9 mouse cellular contexts compared by ENCODE assay signal in the genomic region with DNA sequence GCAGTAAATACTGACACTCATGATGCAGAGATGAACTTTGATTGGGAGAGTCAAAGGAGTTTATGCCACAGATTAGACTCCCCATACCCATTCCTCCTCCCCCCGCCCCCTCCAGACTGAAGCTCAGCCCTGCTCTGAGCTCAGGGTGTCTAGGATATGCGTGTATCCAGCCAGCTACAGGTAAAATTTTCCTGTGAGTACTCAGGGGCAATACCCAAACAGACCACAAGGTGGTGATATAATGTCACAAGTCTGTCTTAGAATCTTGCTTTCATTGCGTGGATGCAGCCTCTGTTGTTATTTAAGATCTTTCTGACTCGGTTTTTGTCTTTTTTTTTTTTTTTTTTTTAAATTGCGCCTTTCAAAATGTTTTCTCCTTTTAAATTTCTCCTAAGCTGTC. TPM values are rescaled to one million over a fixed set of nuclear protein-coding genes. Genes with fewer than 3 reads are reported as not detected.
DNase-seq lines count a peak whose midpoint lies in the region; ATAC-seq lines count a peak whose summit lies in the region.
"Had no signal": no experiment of that assay in that cellular context is flagged by ENCODE, and none has a peak within 500 bp of the region (broad histone marks: within the 10 kb centered on the region; RNA-seq: fewer than 3 reads in every experiment).

No protein-coding gene starts in this region.

- H3K4me2 ChIP-seq in embryonic facial prominence, embryonic 11.5 days (ENCODE audit: low read depth, low read length) = no peak overlapping the region
- no peak overlapping the region for H3K4me2 ChIP-seq in hindbrain, embryonic 11.5 days (replicated peaks; ENCODE audit: low read depth, low read length)
- H3K4me2 ChIP-seq: liver, embryonic 15.5 days had no signal

- H3K27me3 ChIP-seq in heart, embryonic 10.5 days (ENCODE audit: insufficient read depth, poor library complexity, severe bottlenecking) = no peaks in the 10 kb centered on the region
- no peaks in the 10 kb centered on the region for H3K27me3 ChIP-seq in embryonic facial prominence, embryonic 11.5 days (ENCODE audit: control insufficient read depth, insufficient read depth, low read length)
- no peaks in the 10 kb centered on the region for H3K27me3 ChIP-seq in hindbrain, embryonic 11.5 days (ENCODE audit: control insufficient read depth, insufficient read depth, low read length)
- no peaks in the 10 kb centered on the region for H3K27me3 ChIP-seq in midbrain, embryonic 10.5 days (ENCODE audit: low read depth, poor library complexity, severe bottlenecking)
- H3K27me3 ChIP-seq: liver, embryonic 15.5 days had no signal

- no peak overlapping the region for H3K27ac ChIP-seq in heart, embryonic 10.5 days
- no peak overlapping the region for H3K27ac ChIP-seq in embryonic facial prominence, embryonic 11.5 days (replicated peaks; ENCODE audit: low read depth, low read length)
- no peak overlapping the region for H3K27ac ChIP-seq in hindbrain, embryonic 11.5 days (ENCODE audit: low read depth, low read length)
- H3K27ac ChIP-seq in midbrain, embryonic 10.5 days (replicated peaks) = no peak overlapping the region
- H3K27ac ChIP-seq: liver, embryonic 15.5 days had no signal

- no peak overlapping the region for H3K4me3 ChIP-seq in heart, embryonic 10.5 days
- H3K4me3 ChIP-seq in embryonic facial prominence, embryonic 11.5 days (ENCODE audit: low read depth, low read length) = no peak overlapping the region
- H3K4me3 ChIP-seq in hindbrain, embryonic 11.5 days (ENCODE audit: low read depth, low read length) = no peak overlapping the region
- no peak overlapping the region for H3K4me3 ChIP-seq in midbrain, embryonic 10.5 days
- H3K4me3 ChIP-seq: liver, embryonic 15.5 days had no signal

- H3K9ac ChIP-seq in embryonic facial prominence, embryonic 11.5 days (replicated peaks; ENCODE audit: low read length) = no peak overlapping the region
- no peak overlapping the region for H3K9ac ChIP-seq in hindbrain, embryonic 11.5 days (ENCODE audit: low read depth, low read length)
- H3K9ac ChIP-seq: liver, embryonic 15.5 days had no signal

- 0 out of 2 replicates have a peak, but pooled peaks have one; percentile 73 for ATAC-seq in embryonic facial prominence, embryonic 11.5 days (replicated peaks; ENCODE audit: insufficient number of reproducible peaks, low FRiP score, low TSS enrichment, low read depth)
- ATAC-seq in hindbrain, embryonic 11.5 days (ENCODE audit: low FRiP score) = peak; percentile 59

- peak; percentile 50 to 77 for DNase-seq in heart, adult 18-20 months
- DNase-seq in heart, embryonic 10.5 days (ENCODE audit: low spot score) = no peak
- peak; percentile 59 for DNase-seq in adrenal gland, postnatal 14 days
- peak; percentile 91 for DNase-seq in embryonic facial prominence, embryonic 11.5 days (ENCODE audit: low spot score)
- peak; percentile 84 for DNase-seq in hindbrain, embryonic 11.5 days (ENCODE audit: low spot score)
- peak; percentile 71 for DNase-seq in left cerebral cortex, adult 11 months (ENCODE audit: low spot score)
- peak; percentile 49 for DNase-seq in midbrain, embryonic 10.5 days (ENCODE audit: low spot score)
- peak; percentile 39 for DNase-seq in skeletal muscle tissue, adult 2 months (ENCODE audit: low read depth, low spot score)

- peaks cover 17% of the 10 kb centered on the region for H3K4me1 ChIP-seq in heart, embryonic 10.5 days
- H3K4me1 ChIP-seq in embryonic facial prominence, embryonic 11.5 days (ENCODE audit: control insufficient read depth, insufficient read depth, low read length) = no peaks in the 10 kb centered on the region
- no peaks in the 10 kb centered on the region for H3K4me1 ChIP-seq in hindbrain, embryonic 11.5 days (replicated peaks; ENCODE audit: control insufficient read depth, insufficient read depth, low read length)
- 0 out of 2 replicates have a peak, but pooled peaks cover 2% of the 10 kb centered on the region for H3K4me1 ChIP-seq in midbrain, embryonic 10.5 days
- H3K4me1 ChIP-seq: liver, embryonic 15.5 days had no signal

- peaks cover 8% of the 10 kb centered on the region for H3K9me3 ChIP-seq in heart, embryonic 10.5 days
- no peaks in the 10 kb centered on the region for H3K9me3 ChIP-seq in embryonic facial prominence, embryonic 11.5 days (replicated peaks; ENCODE audit: control insufficient read depth, low read length)
- H3K9me3 ChIP-seq in hindbrain, embryonic 11.5 days (ENCODE audit: control insufficient read depth, low read length) = no peaks in the 10 kb centered on the region
- H3K9me3 ChIP-seq in midbrain, embryonic 10.5 days (replicated peaks) = peaks cover 11% of the 10 kb centered on the region; the same call in 1 of the 2 replicates

- no peaks in the 10 kb centered on the region for H3K36me3 ChIP-seq in heart, embryonic 10.5 days
- H3K36me3 ChIP-seq in embryonic facial prominence, embryonic 11.5 days (replicated peaks; ENCODE audit: control insufficient read depth, insufficient read depth, low read depth, low read length) = no peaks in the 10 kb centered on the region
- no peaks in the 10 kb centered on the region for H3K36me3 ChIP-seq in hindbrain, embryonic 11.5 days (ENCODE audit: control insufficient read depth, insufficient read depth, low read length)
- 0 out of 2 replicates have a peak, but pooled peaks cover 8% of the 10 kb centered on the region for H3K36me3 ChIP-seq in midbrain, embryonic 10.5 days
- H3K36me3 ChIP-seq: liver, embryonic 15.5 days had no signal

- WGBS in heart, embryonic 10.5 days = 6% methylated on average over 5 of the region's 5 CpGs
- WGBS in embryonic facial prominence, embryonic 11.5 days = 4% methylated on average over 5 of the region's 5 CpGs
- 9% methylated on average over 5 of the region's 5 CpGs for WGBS in hindbrain, embryonic 11.5 days
- WGBS in midbrain, embryonic 10.5 days = 7% methylated on average over 5 of the region's 5 CpGs

RNA-seq across cellular contexts. Expression of gene Etnk1, which starts 52.3 kb away (rescaled TPM):
- 10 to 100 TPM; 29.8 to 30.8 TPM for total RNA-seq in heart, adult 18-20 months (2021)
- polyA plus RNA-seq in heart, embryonic 10.5 days (2016; fragmentation: Nextera tagmentation; extraction: Ambion mirVana) = 16.2 and 18.1 TPM in 2 replicates
- 93.9 and 105 TPM in 2 replicates for total RNA-seq in adrenal gland, postnatal 14 days (2021)
- polyA plus RNA-seq in embryonic facial prominence, embryonic 11.5 days (2014; fragmentation: Nextera tagmentation; extraction: Ambion mirVana) = 26.7 and 27.3 TPM in 2 replicates
- 35.5 and 35.9 TPM in 2 replicates for polyA plus RNA-seq in hindbrain, embryonic 11.5 days (2014; fragmentation: Nextera tagmentation; extraction: Ambion mirVana)
- polyA plus RNA-seq in midbrain, embryonic 10.5 days (2016; fragmentation: Nextera tagmentation; extraction: Ambion mirVana) = 21.0 and 23.9 TPM in 2 replicates
